Mouse (Mus musculus) MEL (cell line): Measurements from ENCODE around the gene Rab37. TPM values are rescaled to one million over a fixed set of nuclear protein-coding genes. Genes with fewer than 3 reads are reported as not detected.

Source experiments
- DNase-seq: peaks from one replicate; pipeline ENCODE4 v3.0.0; 2011; ENCODE audit warnings: low read depth, low spot score
- H3K27ac ChIP-seq: 2 replicates; pipeline ENCODE4 v1.5.1; 2012; ENCODE audit warnings: low read depth, mild to moderate bottlenecking, control low read depth, low read length, moderate library complexity; ENCODE audit not compliant: control insufficient read depth
- H3K27me3 ChIP-seq, 2 experiments: fragments of 150-350 bp in 1 of 2; sonication (generic) in 1 of 2; 2 replicates each; pipeline ENCODE4 v1.6.1; 2012; ENCODE audit warnings: low read length in 2 of 2, mild to moderate bottlenecking in 2 of 2, improper control_type of control experiment in 1 of 2, moderate library complexity in 1 of 2; ENCODE audit not compliant: insufficient read depth in 2 of 2, control insufficient read depth in 1 of 2
- H3K36me3 ChIP-seq, 2 experiments: 2 replicates each; pipeline ENCODE4 v1.6.1; 2012 to 2014; ENCODE audit warnings: low read length in 2 of 2, improper control_type of control experiment in 1 of 2, inconsistent platforms in 1 of 2, mild to moderate bottlenecking in 1 of 2; ENCODE audit not compliant: insufficient read depth in 2 of 2, control insufficient read depth in 1 of 2
- H3K4me1 ChIP-seq, 2 experiments: fragments of 150-350 bp in 1 of 2; sonication (generic) in 1 of 2; 2 replicates each; pipeline ENCODE4 v1.6.1; 2012; ENCODE audit warnings: low read length in 2 of 2, improper control_type of control experiment in 1 of 2, mild to moderate bottlenecking in 1 of 2; ENCODE audit not compliant: insufficient read depth in 2 of 2, control insufficient read depth in 1 of 2
- H3K4me3 ChIP-seq, 2 experiments: fragments of 150-350 bp in 1 of 2; sonication (generic) in 1 of 2; 2 replicates each; pipeline ENCODE4 v1.5.1; 2012; ENCODE audit warnings: low read depth in 2 of 2, low read length in 2 of 2, mild to moderate bottlenecking in 2 of 2, moderate library complexity in 2 of 2, control low read depth in 1 of 2, improper control_type of control experiment in 1 of 2; ENCODE audit not compliant: control insufficient read depth in 1 of 2, insufficient read depth in 1 of 2
- H3K79me2 ChIP-seq: 2 replicates; pipeline ENCODE4 v1.6.1; 2012; ENCODE audit warnings: mild to moderate bottlenecking, low read length, moderate library complexity; ENCODE audit not compliant: control insufficient read depth, poor library complexity, insufficient read depth
- H3K9ac ChIP-seq: 2 replicates; pipeline ENCODE4 v1.6.1; 2012; ENCODE audit warnings: low read depth, mild to moderate bottlenecking, control low read depth, low read length, moderate library complexity; ENCODE audit not compliant: control insufficient read depth, poor library complexity, severe bottlenecking
- H3K9me3 ChIP-seq: fragments of 150-350 bp; sonication (generic); replicated peaks from 2 replicates; pipeline ENCODE4 v1.6.1; 2012; ENCODE audit warnings: mild to moderate bottlenecking, low read length, improper control_type of control experiment, moderate library complexity; ENCODE audit not compliant: insufficient read depth
- CHD1 ChIP-seq: IDR thresholded peaks from 2 replicates; pipeline ENCODE4 v1.6.1; 2012; ENCODE audit warnings: low read depth, mild to moderate bottlenecking, inconsistent platforms, low read length, improper control_type of control experiment
- CHD2 ChIP-seq: IDR thresholded peaks from 2 replicates; pipeline ENCODE4 v1.6.1; 2011; ENCODE audit warnings: low read length, improper control_type of control experiment
- CTCF ChIP-seq, 3 experiments: IDR thresholded peaks in 2 of 3; conservative IDR thresholded peaks in 1 of 3; 2 replicates each; pipeline ENCODE4 v1.5.1; 2011 to 2012; ENCODE audit warnings: low read length in 3 of 3, low read depth in 2 of 3, mild to moderate bottlenecking in 2 of 3, improper control_type of control experiment in 1 of 3, inconsistent platforms in 1 of 3, mixed read lengths in 1 of 3, moderate library complexity in 1 of 3; ENCODE audit not compliant: control insufficient read depth in 1 of 3, insufficient read depth in 1 of 3, poor library complexity in 1 of 3, severe bottlenecking in 1 of 3
- E2F4 ChIP-seq: IDR thresholded peaks from 2 replicates; pipeline ENCODE4 v1.6.1; 2011; ENCODE audit warnings: low read depth, low read length, improper control_type of control experiment, borderline replicate concordance
- ELF1 ChIP-seq: IDR thresholded peaks from 2 replicates; pipeline ENCODE4 v1.6.1; 2014; ENCODE audit warnings: low read depth, mild to moderate bottlenecking, inconsistent platforms, low read length, improper control_type of control experiment, moderate library complexity
- EP300 ChIP-seq, 2 experiments: IDR thresholded peaks; 2 replicates each; pipeline ENCODE4 v1.6.1; 2011; ENCODE audit warnings: improper control_type of control experiment in 2 of 2, low read length in 2 of 2, low read depth in 1 of 2, mild to moderate bottlenecking in 1 of 2
- ETS1 ChIP-seq: IDR thresholded peaks from 2 replicates; pipeline ENCODE4 v1.6.1; 2012; ENCODE audit warnings: low read depth, mild to moderate bottlenecking, inconsistent platforms, low read length, improper control_type of control experiment, moderate library complexity
- GABPA ChIP-seq: IDR thresholded peaks from 2 replicates; pipeline ENCODE4 v1.6.1; 2012; ENCODE audit warnings: low read depth, mild to moderate bottlenecking, inconsistent platforms, low read length, improper control_type of control experiment, moderate library complexity
- GATA1 ChIP-seq: IDR thresholded peaks from 2 replicates; pipeline ENCODE4 v1.6.1; 2011; ENCODE audit warnings: low read depth, low read length, improper control_type of control experiment
- HCFC1 ChIP-seq: IDR thresholded peaks from 2 replicates; pipeline ENCODE4 v1.6.1; 2012; ENCODE audit warnings: low read depth, mild to moderate bottlenecking, inconsistent platforms, low read length, improper control_type of control experiment, moderate library complexity
- JUND ChIP-seq: IDR thresholded peaks from 2 replicates; pipeline ENCODE4 v1.6.1; 2011; ENCODE audit warnings: low read depth, mild to moderate bottlenecking, improper control_type of control experiment, low read length
- KAT2A ChIP-seq: conservative IDR thresholded peaks from 2 replicates; pipeline ENCODE4 v1.6.1; 2012; ENCODE audit warnings: low read depth, low read length, improper control_type of control experiment, inconsistent platforms
- MAFK ChIP-seq: IDR thresholded peaks from 2 replicates; pipeline ENCODE4 v1.6.1; 2011; ENCODE audit warnings: low read depth, mild to moderate bottlenecking, low read length, improper control_type of control experiment, borderline replicate concordance
- MAX ChIP-seq: IDR thresholded peaks from 2 replicates; pipeline ENCODE4 v1.6.1; 2011; ENCODE audit warnings: low read length, improper control_type of control experiment
- MAZ ChIP-seq: IDR thresholded peaks from 2 replicates; pipeline ENCODE4 v1.6.1; 2012; ENCODE audit warnings: low read depth, mild to moderate bottlenecking, inconsistent platforms, low read length, improper control_type of control experiment
- MEF2A ChIP-seq: IDR thresholded peaks from 2 replicates; pipeline ENCODE4 v1.6.1; 2014; ENCODE audit warnings: low read depth, mild to moderate bottlenecking, inconsistent platforms, low read length, improper control_type of control experiment; ENCODE audit not compliant: poor library complexity, insufficient replicate concordance, severe bottlenecking; ENCODE audit errors: extremely low read depth
- MXI1 ChIP-seq: IDR thresholded peaks from 2 replicates; pipeline ENCODE4 v1.6.1; 2011; ENCODE audit warnings: mild to moderate bottlenecking, low read depth, low read length, improper control_type of control experiment
- MYB ChIP-seq: IDR thresholded peaks from 2 replicates; pipeline ENCODE4 v1.6.1; 2011; ENCODE audit warnings: mild to moderate bottlenecking, low read depth, low read length, improper control_type of control experiment
- MYC ChIP-seq: IDR thresholded peaks from 2 replicates; pipeline ENCODE4 v1.6.1; 2011; ENCODE audit warnings: low read depth, mild to moderate bottlenecking, low read length, improper control_type of control experiment, moderate library complexity
- NELFE ChIP-seq: IDR thresholded peaks from 2 replicates; pipeline ENCODE4 v1.6.1; 2011; ENCODE audit warnings: low read depth, low read length, improper control_type of control experiment
- NRF1 ChIP-seq: IDR thresholded peaks from 2 replicates; pipeline ENCODE4 v1.6.1; 2014; ENCODE audit warnings: low read depth, mild to moderate bottlenecking, inconsistent platforms, low read length, improper control_type of control experiment, moderate library complexity; ENCODE audit not compliant: poor library complexity, insufficient read depth, severe bottlenecking
- POLR2A ChIP-seq, 2 experiments: IDR thresholded peaks; 2 replicates each; pipeline ENCODE4 v1.6.1; 2011 to 2012; ENCODE audit warnings: low read length in 2 of 2, mild to moderate bottlenecking in 2 of 2, control low read depth in 1 of 2, improper control_type of control experiment in 1 of 2, low read depth in 1 of 2, moderate library complexity in 1 of 2; ENCODE audit not compliant: control insufficient read depth in 1 of 2, insufficient read depth in 1 of 2, poor library complexity in 1 of 2
- POLR2AphosphoS5 ChIP-seq: IDR thresholded peaks from 2 replicates; pipeline ENCODE4 v1.6.1; 2012; ENCODE audit warnings: low read depth, borderline replicate concordance, mild to moderate bottlenecking, inconsistent platforms, low read length, moderate library complexity, mixed read lengths
- RCOR1 ChIP-seq: IDR thresholded peaks from 2 replicates; pipeline ENCODE4 v1.6.1; 2012; ENCODE audit warnings: low read depth, mild to moderate bottlenecking, inconsistent platforms, low read length, improper control_type of control experiment
- SIN3A ChIP-seq: IDR thresholded peaks from 2 replicates; pipeline ENCODE4 v1.6.1; 2012; ENCODE audit warnings: low read length, improper control_type of control experiment, inconsistent platforms
- SMC3 ChIP-seq: IDR thresholded peaks from 2 replicates; pipeline ENCODE4 v1.6.1; 2011; ENCODE audit warnings: low read depth, low read length, improper control_type of control experiment
- TAL1 ChIP-seq: IDR thresholded peaks from 2 replicates; pipeline ENCODE4 v1.6.1; 2012; ENCODE audit warnings: mild to moderate bottlenecking, inconsistent platforms, low read length, moderate library complexity, mixed read lengths
- TBP ChIP-seq: IDR thresholded peaks from 2 replicates; pipeline ENCODE4 v1.8.0; 2011; ENCODE audit warnings: low read depth, low read length, improper control_type of control experiment
- TCF12 ChIP-seq: IDR thresholded peaks from 2 replicates; pipeline ENCODE4 v1.6.1; 2014; ENCODE audit warnings: low read depth, mild to moderate bottlenecking, inconsistent platforms, low read length, improper control_type of control experiment, moderate library complexity
- UBTF ChIP-seq: IDR thresholded peaks from 2 replicates; pipeline ENCODE4 v1.6.1; 2012; ENCODE audit warnings: low read depth, mild to moderate bottlenecking, inconsistent platforms, low read length, improper control_type of control experiment, moderate library complexity, borderline replicate concordance; ENCODE audit not compliant: insufficient read depth
- USF1 ChIP-seq: IDR thresholded peaks from 2 replicates; pipeline ENCODE4 v1.6.1; 2014; ENCODE audit warnings: low read depth, mild to moderate bottlenecking, inconsistent platforms, low read length, improper control_type of control experiment, moderate library complexity
- USF2 ChIP-seq, 2 experiments: IDR thresholded peaks; 2 replicates each; pipeline ENCODE4 v1.6.1; 2011 to 2012; ENCODE audit warnings: improper control_type of control experiment in 2 of 2, low read length in 2 of 2, borderline replicate concordance in 1 of 2, inconsistent platforms in 1 of 2, low read depth in 1 of 2, mild to moderate bottlenecking in 1 of 2; ENCODE audit not compliant: insufficient read depth in 1 of 2
- ZC3H11A ChIP-seq: IDR thresholded peaks from 2 replicates; pipeline ENCODE4 v1.6.1; 2012; ENCODE audit warnings: low read depth, mild to moderate bottlenecking, inconsistent platforms, low read length, improper control_type of control experiment
- ZKSCAN1 ChIP-seq: IDR thresholded peaks from 2 replicates; pipeline ENCODE4 v1.6.1; 2012; ENCODE audit warnings: low read depth, mild to moderate bottlenecking, inconsistent platforms, low read length, improper control_type of control experiment, moderate library complexity
- ZNF384 ChIP-seq: IDR thresholded peaks from 2 replicates; pipeline ENCODE4 v1.6.1; 2012; ENCODE audit warnings: low read depth, mild to moderate bottlenecking, inconsistent platforms, low read length, improper control_type of control experiment
- polyA plus RNA-seq, 2 experiments: library from polyadenylated mRNA; stranded (reverse) in 1 of 2; unstranded in 1 of 2; fragments of >175 nt in 1 of 2; fragments of >200 nt in 1 of 2; gene quantifications; 2 replicates each; pipeline versions ENCODE4 v1.2.1 to v1.2.4; 2012; ENCODE audit warnings: low replicate concordance in 2 of 2, low read depth in 1 of 2; ENCODE audit not compliant: insufficient read length in 2 of 2, insufficient read depth in 1 of 2, missing spikeins in 1 of 2
- total RNA-seq: library from RNA; depleted of rRNA; stranded (reverse); fragments of 300-350 nt; gene quantifications from 2 replicates; pipeline ENCODE4 v1.2.3, GENCODE M21; 2012

Rab37 gene
- total and polyA plus RNA-seq, 3 experiments: 14.6 to 20.6 TPM; not detected in 1

- peaks cover 4 to 18% of the 10 kb centered on the region in 2 experiments for H3K36me3 ChIP-seq
- no peaks in the 10 kb centered on the region for H3K9me3 ChIP-seq
- H3K27ac ChIP-seq: no peak overlapping the region
- H3K4me1 ChIP-seq: peaks cover 6 to 16% of the 10 kb centered on the region in 2 experiments
- H3K79me2 ChIP-seq: peaks cover 11% of the 10 kb centered on the region
- no peak overlapping the region for H3K9ac ChIP-seq
- DNase-seq: peak; percentile 85
- H3K27me3 ChIP-seq: no peaks in the 10 kb centered on the region
- H3K4me3 ChIP-seq: no peak overlapping the region
- TF ChIP-seq MEF2A: no peak
- TF ChIP-seq GATA1: 0 out of 2 replicates have a peak, but pooled peaks have one; percentile 44
- no peak for TF ChIP-seq KAT2A
- TF ChIP-seq UBTF: no peak
- peak; percentile 52; the same call in 1 of the 2 replicates for TF ChIP-seq SIN3A
- TF ChIP-seq RCOR1: 0 out of 2 replicates have a peak, but pooled peaks have one; percentile 28
- TF ChIP-seq ZKSCAN1: no peak
- TF ChIP-seq USF1: no peak
- no peak for TF ChIP-seq CHD2
- TF ChIP-seq TCF12: 0 out of 2 replicates have a peak, but pooled peaks have one; percentile 17
- no peak for TF ChIP-seq MAX
- TF ChIP-seq MAFK: no peak
- TF ChIP-seq ZNF384: no peak
- peak; percentile 91 to 97 (median 93) for TF ChIP-seq CTCF (IDR thresholded peaks at IDR 0.05 in 2 of 3, conservative IDR thresholded peaks at IDR 0.05 in 1 of 3; ENCODE audit: control insufficient read depth in 1 of 3, insufficient read depth in 1 of 3, low read depth in 2 of 3, low read length in 3 of 3, poor library complexity in 1 of 3, severe bottlenecking in 1 of 3)
- no peak for TF ChIP-seq NRF1
- 0 out of 2 replicates have a peak, but pooled peaks have one; percentile 57 for TF ChIP-seq MAZ
- TF ChIP-seq MXI1: peak; percentile 39; the same call in 1 of the 2 replicates
- peak; percentile 65; the same call in 1 of the 2 replicates for TF ChIP-seq ETS1
- 0 out of 2 replicates have a peak, but pooled peaks have one; percentile 26 for TF ChIP-seq NELFE
- TF ChIP-seq GABPA: no peak
- TF ChIP-seq MYB: no peak
- TF ChIP-seq POLR2AphosphoS5: no peak
- TF ChIP-seq TBP: no peak
- TF ChIP-seq ELF1: 0 out of 2 replicates have a peak, but pooled peaks have one; percentile 53
- no peak for TF ChIP-seq JUND
- 0 out of 2 replicates have a peak, but pooled peaks have one; percentile 31 for TF ChIP-seq HCFC1
- no peak for TF ChIP-seq E2F4
- 0 out of 4 replicates have a peak, but pooled peaks of 1 of the 2 experiments have one; percentile 15 for TF ChIP-seq EP300 (IDR thresholded peaks at IDR 0.05; ENCODE audit: low read depth in 1 of 2, low read length in 2 of 2)
- no peak for TF ChIP-seq POLR2A (IDR thresholded peaks at IDR 0.05; ENCODE audit: control insufficient read depth in 1 of 2, insufficient read depth in 1 of 2, low read depth in 1 of 2, low read length in 2 of 2, poor library complexity in 1 of 2)
- TF ChIP-seq SMC3: peak; percentile 82
- no peak for TF ChIP-seq USF2 (IDR thresholded peaks at IDR 0.05; ENCODE audit: borderline replicate concordance in 1 of 2, insufficient read depth in 1 of 2, low read depth in 1 of 2, low read length in 2 of 2)
- TF ChIP-seq TAL1: no peak
- TF ChIP-seq ZC3H11A: peak; percentile 66
- TF ChIP-seq MYC: no peak
- no peak for TF ChIP-seq CHD1
Observed at GRCm38 (mm10) chr11:115181913-115182638, 90.8 kb downstream of the Rab37 start.
